Mouse (Mus musculus) cerebellum, adult 2 months (tissue): ENCODE measurements at regions not wholly inside any gene's neighbourhood (a gene's known extent, or its start where the extent isn't known, plus 50 kb on each side); places are given as distances from the start of the nearest gene placed in this dataset.

ENCODE experiments used
- CTCF ChIP-seq: fragments of 200-500 bp; IDR thresholded peaks from 2 replicates; pipeline ENCODE4 v1.5.1; 2011; ENCODE audit warnings: low read depth, mild to moderate bottlenecking, control low read depth, low read length, moderate library complexity, borderline replicate concordance; ENCODE audit not compliant: insufficient read depth
- POLR2A ChIP-seq: fragments of 200-500 bp; IDR thresholded peaks from 2 replicates; pipeline ENCODE4 v1.6.1; 2011; ENCODE audit warnings: low read length, control low read depth, borderline replicate concordance; ENCODE audit not compliant: insufficient read depth

GRCm38 (mm10) chr13:59228059-59228830 is 356.8 kb downstream of the Agtpbp1 start:
- no peak for TF ChIP-seq CTCF
- TF ChIP-seq POLR2A = no peak
